Mouse (Mus musculus): Measurements from ENCODE around the gene Gm8094.
"Not testable (repeated sequence)": the region's sequence is repeated elsewhere in the genome, so short reads cannot be mapped to it uniquely, and the experiment has no call there.

Gm8094 gene

DNA sequence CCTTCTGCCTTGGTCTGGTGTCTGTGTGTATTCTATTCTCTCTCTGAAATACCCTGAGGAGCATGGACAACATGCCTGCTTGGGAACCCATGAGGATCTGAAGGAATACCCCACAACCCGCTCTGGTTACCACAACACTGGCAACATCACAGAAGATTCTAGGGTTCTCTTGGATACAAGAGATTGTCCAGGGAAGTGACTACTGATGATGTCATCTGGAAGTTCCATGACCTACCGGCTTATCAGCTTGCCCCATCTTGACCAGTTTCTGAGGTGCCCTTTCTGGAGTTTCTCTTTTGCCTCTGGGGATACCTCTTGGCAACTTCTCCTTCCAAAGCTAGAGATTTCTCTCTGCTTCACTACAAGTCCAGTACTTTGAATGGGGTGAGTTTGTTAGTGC lies at the start of gene Gm8094:
Gene Gm8094 (minus strand): TSS at position 101 of the 400 bp plus-strand sequence.
- not testable (repeated sequence) for DNase-seq (ENCODE audit: low spot score)

DNA sequence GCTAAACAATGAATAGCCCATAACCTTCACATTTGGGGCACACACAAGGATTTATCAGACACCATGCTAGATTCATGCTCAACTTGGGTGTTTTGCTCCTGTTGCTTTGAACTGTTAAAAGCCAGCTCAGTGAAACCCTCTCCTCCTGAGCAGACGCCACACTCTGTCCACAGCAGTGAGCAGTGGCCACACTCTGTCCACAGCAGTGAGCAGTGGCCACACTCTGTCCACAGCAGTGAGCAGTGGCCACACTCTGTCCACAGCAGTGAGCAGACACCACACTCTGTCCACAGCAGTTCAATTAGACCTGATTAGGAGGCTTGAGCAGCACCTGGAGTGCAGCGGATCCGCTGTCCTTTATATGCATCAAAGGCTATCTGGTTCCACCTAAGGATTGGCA lies 43.2 kb upstream of the Gm8094 start:
- not testable (repeated sequence) for DNase-seq (ENCODE audit: low spot score)

DNA sequence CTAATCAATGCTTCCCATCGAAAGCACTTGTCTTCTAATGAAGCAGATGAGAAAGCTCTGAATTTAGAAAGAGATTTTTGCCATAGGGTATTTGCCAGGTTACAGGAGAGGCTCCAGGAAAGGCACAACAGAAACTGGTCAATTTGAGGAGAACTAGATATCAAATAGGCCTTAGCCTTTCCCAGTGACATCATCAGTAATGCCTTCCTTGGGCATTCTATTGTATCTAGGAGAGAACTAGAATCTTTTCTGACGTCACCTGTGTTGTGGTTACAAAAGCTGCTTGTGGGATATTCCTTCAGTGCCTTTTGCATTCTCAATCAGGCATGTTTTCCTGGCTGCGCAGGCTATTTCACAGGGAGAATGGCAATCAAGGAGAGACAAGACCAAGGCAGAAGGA lies 23.9 kb upstream of the Gm8094 start, which contains the start of gene Gm8104:
Gene Gm8104 (plus strand): TSS at position 301 of the 400 bp plus-strand sequence.
- DNase-seq (ENCODE audit: low spot score), result not testable (repeated sequence)

DNA sequence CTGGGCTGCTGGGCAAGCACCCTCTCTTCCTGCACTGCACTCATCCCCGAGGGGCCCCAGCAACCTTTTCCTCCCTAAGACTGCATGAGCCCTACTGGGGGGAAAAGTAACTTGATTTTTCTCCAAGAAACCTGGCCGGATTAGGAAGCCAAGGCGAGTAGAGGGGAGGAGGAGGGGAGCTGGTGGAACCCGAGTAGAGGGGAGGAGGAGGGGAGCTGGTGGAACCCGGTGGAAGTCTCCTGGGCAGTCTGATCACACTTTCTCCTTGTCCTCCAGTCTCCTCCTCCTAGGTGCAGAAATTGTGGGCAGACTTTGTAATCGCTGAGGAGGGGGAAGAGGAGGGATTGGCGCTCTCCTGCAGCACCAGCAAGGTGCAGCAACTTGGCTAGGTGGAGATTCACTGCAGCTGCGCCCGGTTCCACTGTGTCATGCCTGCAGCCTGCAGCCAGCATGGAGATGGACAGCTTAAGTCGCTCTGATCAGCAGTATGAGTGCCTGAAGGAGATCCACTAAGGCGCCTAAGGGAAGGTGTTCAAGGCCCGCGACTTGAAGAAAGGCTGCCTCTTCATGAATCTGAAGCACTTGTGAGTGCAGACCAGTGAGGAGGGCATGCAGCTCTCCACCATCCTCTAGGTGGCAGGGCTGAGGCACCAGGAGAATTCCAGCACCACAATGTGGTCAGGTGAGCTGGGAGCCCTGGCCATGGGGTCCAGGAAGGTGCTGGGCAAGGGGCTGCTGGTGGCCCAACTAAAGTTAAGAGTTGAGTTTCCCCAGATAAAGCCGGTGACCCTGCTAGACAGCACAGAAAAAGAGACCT lies 12.9 kb upstream of the Gm8094 start:
- not testable (repeated sequence) for DNase-seq (ENCODE audit: low spot score)

DNA sequence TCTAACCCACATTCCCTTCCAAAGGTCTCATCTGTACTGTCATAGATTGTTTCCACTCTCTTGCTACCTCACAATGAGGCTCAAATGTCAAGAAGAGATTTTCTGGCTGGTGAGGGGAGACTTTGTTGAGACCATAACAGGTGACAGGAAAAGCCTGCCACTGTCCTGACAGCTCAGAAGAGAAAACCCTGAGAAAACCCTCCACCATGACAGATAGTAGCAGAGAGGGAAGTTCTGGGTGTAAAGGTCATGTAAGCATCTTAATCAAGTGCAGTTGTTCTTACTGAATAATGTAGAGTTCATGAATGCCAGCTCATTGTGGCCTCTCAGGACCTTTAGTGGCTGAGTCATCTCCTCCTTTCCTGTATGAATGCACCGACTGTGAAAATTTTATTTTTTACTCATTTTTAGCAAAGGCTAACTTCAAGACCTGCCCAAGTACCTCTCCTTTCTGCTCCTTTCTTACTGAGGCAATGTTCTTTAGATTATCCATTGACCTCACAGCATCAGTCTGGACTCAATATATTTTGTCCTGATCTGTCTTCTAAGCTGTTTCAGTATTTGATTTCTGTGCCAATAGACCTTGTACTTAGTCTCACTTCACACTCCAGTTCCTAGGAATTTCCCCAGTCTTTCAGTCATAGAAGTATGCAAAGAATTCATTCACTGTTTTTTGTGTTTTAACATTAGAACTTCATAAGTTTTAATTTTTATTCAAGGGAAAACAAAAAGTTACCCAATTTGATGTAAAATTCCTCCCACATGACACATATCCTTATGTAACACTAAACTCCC lies 8.7 kb upstream of the Gm8094 start:
- not testable (repeated sequence) for DNase-seq (ENCODE audit: low spot score)

DNA sequence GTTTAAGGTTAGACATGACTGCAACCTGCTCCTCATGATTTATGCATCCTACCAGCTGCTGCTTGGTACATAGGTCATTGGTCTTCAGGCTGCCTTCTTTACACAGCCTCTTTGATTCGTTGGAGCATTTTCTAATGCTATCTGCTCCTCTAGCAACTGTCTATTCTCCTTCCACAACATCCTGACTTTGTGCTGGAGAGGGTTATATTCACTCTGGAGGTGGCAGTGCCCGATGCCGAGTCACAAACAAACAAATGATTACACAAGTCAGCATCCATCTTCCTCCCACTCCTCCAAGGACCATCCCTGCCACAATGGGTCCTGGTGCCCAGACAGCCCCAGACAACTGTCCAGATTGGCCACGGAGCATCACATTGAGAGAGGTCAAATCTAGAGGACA lies 16.3 kb downstream of the Gm8094 start:
- not testable (repeated sequence) for DNase-seq (ENCODE audit: low spot score)

DNA sequence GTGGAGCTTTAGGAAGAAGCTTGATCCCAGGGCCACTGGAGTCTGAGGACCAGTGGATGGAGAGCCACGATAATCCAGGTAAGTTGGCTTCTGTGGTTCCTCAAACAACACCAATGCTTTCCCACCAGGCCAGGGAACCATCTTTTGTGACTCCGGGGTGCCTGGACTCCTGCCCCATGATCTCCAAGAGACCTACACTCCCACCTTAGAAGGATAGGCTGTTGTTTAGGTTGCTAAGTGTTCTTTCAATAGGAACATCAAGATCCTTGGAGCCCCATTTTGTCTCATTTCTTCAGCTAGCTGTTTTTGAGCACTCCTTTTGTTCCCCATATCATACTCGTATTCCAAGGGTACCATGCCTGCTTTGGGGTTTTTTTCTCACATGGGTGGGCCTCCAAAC lies 18.4 kb downstream of the Gm8094 start:
- DNase-seq (ENCODE audit: low spot score), result not testable (repeated sequence)

Measured in retina, embryonic 14.5 days (tissue).